Mouse (Mus musculus): ENCODE measurements around the gene Supt20. TPM values are rescaled to one million over a fixed set of nuclear protein-coding genes. Genes with fewer than 3 reads are reported as not detected.

The Supt20 gene
- total and polyA plus RNA-seq, 3 experiments = 34.1 to 69.5 (median 38.6) TPM

- in situ Hi-C loops (cut with MboI; ENCODE audit: low pct_ligation_motif_present, low pct_unique_long_range_greater_than_20kb, low sequenced_read_pairs) (loop anchor here (10.0 to 25.0 kb wide), 2 partner anchors 327 to 944 kb away; no protein-coding TSS in a partner anchor), dilution Hi-C loops (cut with MboI; ENCODE audit: extremely low pct_ligation_motif_present, extremely low pct_unique_long_range_greater_than_20kb, low sequenced_read_pairs) (no loop called here)
- H3K27ac ChIP-seq (ENCODE audit: insufficient read depth, low read depth) = no peak overlapping the region; the same call in 1 of the 2 replicates
- TF ChIP-seq CHD2 (IDR thresholded peaks at IDR 0.05; ENCODE audit: low read length) (no peak), MEF2A (IDR thresholded peaks at IDR 0.05; ENCODE audit: borderline replicate concordance, low read depth, low read length) (peak; percentile 81; the same call in 1 of the 2 replicates), EP300 (IDR thresholded peaks at IDR 0.05; ENCODE audit: low read length) (no peak), MYC (IDR thresholded peaks at IDR 0.05; ENCODE audit: low read depth, low read length) (no peak), CHD1 (IDR thresholded peaks at IDR 0.05; ENCODE audit: low read depth, low read length) (peak; percentile 69; the same call in 1 of the 2 replicates)
- peaks cover 2% of the 10 kb centered on the region for H3K9me3 ChIP-seq (replicated peaks; ENCODE audit: low read length)
- H3K4me2 ChIP-seq (ENCODE audit: insufficient read depth, low read depth, poor library complexity, severe bottlenecking) = peak overlapping the region; percentile 50; the same call in 1 of the 2 replicates
- no peak overlapping the region for H3K4me3 ChIP-seq (replicated peaks in 1 of 3; ENCODE audit: low read depth in 2 of 3, low read length in 2 of 3, poor library complexity in 1 of 3)
- H3K79me2 ChIP-seq (replicated peaks; ENCODE audit: control insufficient read depth, extremely low read depth, insufficient read depth, poor library complexity, severe bottlenecking) = no peaks in the 10 kb centered on the region
- no peaks in the 10 kb centered on the region for H3K27me3 ChIP-seq (replicated peaks)
- peaks cover 6 to 20% of the 10 kb centered on the region in 2 experiments; a peak in 3 of 4 replicates for H3K4me1 ChIP-seq (ENCODE audit: control insufficient read depth in 1 of 2, insufficient read depth in 2 of 2)
- no peak for DNase-seq (ENCODE audit: extremely low read depth)
- no peak overlapping the region for H3K9ac ChIP-seq (ENCODE audit: insufficient read depth, low read depth)
- no peaks in the 10 kb centered on the region for H3K36me3 ChIP-seq (replicated peaks in 1 of 2; ENCODE audit: control insufficient read depth in 1 of 2, insufficient read depth in 1 of 2, low read length in 1 of 2)
Observed at GRCm38 (mm10) chr3:54681310-54682204, 11.1 kb upstream of the Supt20 start.

- Histone ChIP-seq H3K79me2 (replicated peaks; ENCODE audit: control insufficient read depth, extremely low read depth, insufficient read depth, poor library complexity, severe bottlenecking) (no peaks in the 10 kb centered on the region), H3K36me3 (replicated peaks in 1 of 2; ENCODE audit: control insufficient read depth in 1 of 2, insufficient read depth in 1 of 2, low read length in 1 of 2) (no peaks in the 10 kb centered on the region), H3K4me2 (ENCODE audit: insufficient read depth, low read depth, poor library complexity, severe bottlenecking) (no peak overlapping the region), H3K4me3 (replicated peaks in 1 of 3; ENCODE audit: low read depth in 2 of 3, low read length in 2 of 3, poor library complexity in 1 of 3) (no peak overlapping the region), H3K9ac (ENCODE audit: insufficient read depth, low read depth) (no peak overlapping the region), H3K9me3 (replicated peaks; ENCODE audit: low read length) (no peaks in the 10 kb centered on the region), H3K4me1 (ENCODE audit: control insufficient read depth in 1 of 2, insufficient read depth in 2 of 2) (peaks cover 0 to 18% of the 10 kb centered on the region in 2 experiments; a peak in 3 of 4 replicates), H3K27me3 (replicated peaks) (no peaks in the 10 kb centered on the region), H3K27ac (ENCODE audit: insufficient read depth, low read depth) (no peak overlapping the region)
- dilution Hi-C loops (cut with MboI; ENCODE audit: extremely low pct_ligation_motif_present, extremely low pct_unique_long_range_greater_than_20kb, low sequenced_read_pairs) = no loop called here
- DNase-seq (ENCODE audit: extremely low read depth) = no peak
- TF ChIP-seq MXI1 (IDR thresholded peaks at IDR 0.05; ENCODE audit: low read depth, low read length) (no peak), BHLHE40 (IDR thresholded peaks at IDR 0.05; ENCODE audit: low read depth, low read length) (no peak), ZKSCAN1 (IDR thresholded peaks at IDR 0.05; ENCODE audit: borderline replicate concordance, low read depth, low read length) (no peak), TBP (conservative IDR thresholded peaks at IDR 0.05; ENCODE audit: low read depth, low read length) (peak; percentile 73)
- in situ Hi-C loops (cut with MboI; ENCODE audit: low pct_ligation_motif_present, low pct_unique_long_range_greater_than_20kb, low sequenced_read_pairs) = loop anchor here (10.0 to 25.0 kb wide), 2 partner anchors 330 to 948 kb away; no protein-coding TSS in a partner anchor
Observed at GRCm38 (mm10) chr3:54685202-54685601, 7.4 kb upstream of the Supt20 start.

GRCm38 (mm10) chr3:54687245-54687644, 5.4 kb upstream of the Supt20 start:
- H3K27ac ChIP-seq (ENCODE audit: insufficient read depth, low read depth) = no peak overlapping the region
- H3K4me2 ChIP-seq (ENCODE audit: insufficient read depth, low read depth, poor library complexity, severe bottlenecking) = no peak overlapping the region
- no peaks in the 10 kb centered on the region for H3K27me3 ChIP-seq (replicated peaks)
- H3K9me3 ChIP-seq (replicated peaks; ENCODE audit: low read length) = no peaks in the 10 kb centered on the region
- H3K4me1 ChIP-seq (ENCODE audit: control insufficient read depth in 1 of 2, insufficient read depth in 2 of 2) = peaks cover 0 to 10% of the 10 kb centered on the region in 2 experiments; a peak in 2 of 4 replicates
- in situ Hi-C loops (cut with MboI; ENCODE audit: low pct_ligation_motif_present, low pct_unique_long_range_greater_than_20kb, low sequenced_read_pairs) (loop anchor here (10.0 to 25.0 kb wide), 2 partner anchors 332 to 950 kb away; no protein-coding TSS in a partner anchor), dilution Hi-C loops (cut with MboI; ENCODE audit: extremely low pct_ligation_motif_present, extremely low pct_unique_long_range_greater_than_20kb, low sequenced_read_pairs) (no loop called here)
- no peak overlapping the region for H3K4me3 ChIP-seq (replicated peaks in 1 of 3; ENCODE audit: low read depth in 2 of 3, low read length in 2 of 3, poor library complexity in 1 of 3)
- H3K79me2 ChIP-seq (replicated peaks; ENCODE audit: control insufficient read depth, extremely low read depth, insufficient read depth, poor library complexity, severe bottlenecking) = no peaks in the 10 kb centered on the region
- no peak overlapping the region for H3K9ac ChIP-seq (ENCODE audit: insufficient read depth, low read depth)
- TF ChIP-seq MXI1 (IDR thresholded peaks at IDR 0.05; ENCODE audit: low read depth, low read length) (no peak), CHD2 (IDR thresholded peaks at IDR 0.05; ENCODE audit: low read length) (no peak), JUND (conservative IDR thresholded peaks at IDR 0.05; ENCODE audit: low read depth, low read length) (no peak), MEF2A (IDR thresholded peaks at IDR 0.05; ENCODE audit: borderline replicate concordance, low read depth, low read length) (no peak), UBTF (IDR thresholded peaks at IDR 0.05; ENCODE audit: low read depth, low read length) (no peak), USF1 (IDR thresholded peaks at IDR 0.05; ENCODE audit: low read depth, low read length) (no peak)
- no peaks in the 10 kb centered on the region for H3K36me3 ChIP-seq (replicated peaks in 1 of 2; ENCODE audit: control insufficient read depth in 1 of 2, insufficient read depth in 1 of 2, low read length in 1 of 2)
- no peak for DNase-seq (ENCODE audit: extremely low read depth)
